Mouse (Mus musculus): ENCODE results near the gene Rbms3. TPM values are rescaled to one million over a fixed set of nuclear protein-coding genes. Genes with fewer than 3 reads are reported as not detected.

Rbms3 gene
- polyA plus RNA-seq, 1 experiment = 2.3 TPM

DNA sequence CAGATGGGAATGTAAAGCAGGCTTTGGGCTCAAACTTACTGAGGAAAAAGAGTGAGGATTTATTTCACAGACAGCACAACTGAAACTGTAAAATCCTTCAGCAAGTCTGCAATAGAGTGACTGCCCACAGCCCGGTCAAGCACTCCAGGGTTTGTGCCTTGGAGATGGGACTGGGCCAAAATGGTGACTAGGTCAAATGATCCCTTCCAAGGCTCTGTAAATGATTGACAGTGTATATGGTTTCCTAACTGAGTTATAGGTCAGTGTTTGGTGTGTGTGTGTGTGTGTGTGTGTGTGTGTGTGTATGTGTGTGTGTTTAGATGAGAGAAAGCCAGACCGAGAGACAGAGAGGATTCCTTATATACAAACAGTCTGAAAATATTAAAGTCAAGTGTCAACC is 673.6 kb downstream of the Rbms3 start:
- no peak for DNase-seq (ENCODE audit: low read depth, low spot score)
- WGBS = 40% methylated on average over 2 of the region's 2 CpGs

DNA sequence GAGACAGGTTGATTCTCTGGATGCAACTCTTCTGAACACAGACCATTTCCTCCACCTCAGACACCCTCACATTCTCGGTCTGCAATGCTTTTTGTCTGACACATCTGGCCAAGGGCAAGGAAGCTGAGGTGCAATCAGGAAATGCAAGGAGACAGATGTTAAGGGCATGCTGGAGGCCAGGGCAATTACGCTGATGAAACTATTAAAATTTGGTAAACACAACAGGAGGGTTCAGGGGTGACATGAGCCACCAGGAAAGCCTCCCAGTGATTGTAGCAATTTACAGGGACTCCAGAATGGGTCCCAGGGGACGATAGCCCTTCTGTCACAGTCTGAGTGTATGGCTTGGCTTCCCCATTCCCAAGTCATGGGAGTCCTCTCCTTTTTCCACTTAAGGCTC is 681.5 kb downstream of the Rbms3 start:
- WGBS = 43% methylated on average over 3 of the region's 3 CpGs

GRCm38 (mm10) chr9:116947369-116947768 is 682.3 kb downstream of the Rbms3 start:
- DNase-seq (ENCODE audit: low read depth, low spot score) = no peak
- WGBS = 72% methylated on average over 4 of the region's 4 CpGs

More for the DNA sequence above, 681.5 kb downstream of the Rbms3 start:
- DNase-seq (ENCODE audit: low read depth, low spot score) = no peak

DNA sequence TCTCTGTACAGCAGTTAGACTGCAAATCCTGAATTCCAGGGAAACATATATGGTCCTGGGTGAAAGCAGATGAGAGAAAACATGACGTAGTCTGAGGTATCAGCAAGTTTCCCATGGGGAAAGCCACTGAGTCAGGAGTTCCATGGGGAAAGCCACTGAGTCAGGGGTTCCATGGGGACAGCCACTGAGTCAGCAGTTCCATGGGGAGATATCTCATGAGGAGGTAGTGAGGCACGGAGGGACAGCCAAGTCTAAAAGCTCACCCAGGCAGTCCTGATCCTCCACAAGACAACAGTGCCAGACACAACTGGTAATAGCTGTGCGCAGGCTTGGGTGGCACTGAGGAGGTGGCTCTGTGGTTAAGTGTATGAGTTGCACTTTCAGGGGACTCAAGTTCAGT is 682.9 kb downstream of the Rbms3 start:
- no peak for DNase-seq (ENCODE audit: low read depth, low spot score)
- WGBS = 83% methylated on average over 3 of the region's 3 CpGs

- DNase-seq (ENCODE audit: low read depth, low spot score) = no peak
- WGBS = 75% methylated on average over 9 of the region's 9 CpGs
Measured at GRCm38 (mm10) chr9:116945689-116946088, 684.0 kb downstream of the Rbms3 start.

DNA sequence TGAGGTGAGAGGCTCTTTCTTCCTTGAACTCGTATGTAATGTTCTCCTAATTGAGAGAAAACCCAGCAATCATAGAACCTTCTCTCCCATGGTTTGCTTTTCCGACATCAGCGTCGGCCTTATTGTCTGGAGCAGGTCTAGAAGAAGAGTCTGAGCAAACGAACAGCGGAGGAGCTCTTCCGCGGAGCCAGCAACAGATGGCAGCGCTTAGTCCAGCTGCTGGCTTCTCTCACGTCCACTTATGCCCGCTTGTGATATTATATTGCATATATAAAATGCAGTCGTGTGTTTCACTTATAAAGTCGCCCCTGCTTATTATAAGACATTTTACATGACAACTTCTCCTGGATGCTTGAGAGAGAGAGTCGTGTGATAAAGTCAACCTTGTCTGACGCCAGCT is 685.8 kb downstream of the Rbms3 start:
- no peak for DNase-seq (ENCODE audit: low read depth, low spot score)
- 75% methylated on average over 15 of the region's 15 CpGs for WGBS

- no peak for DNase-seq (ENCODE audit: low read depth, low spot score)
- WGBS = 80% methylated on average over 4 of the region's 4 CpGs
Measured at GRCm38 (mm10) chr9:116941116-116941515, 688.6 kb downstream of the Rbms3 start.

- DNase-seq (ENCODE audit: low read depth, low spot score) = no peak
- 87% methylated on average over 8 of the region's 8 CpGs for WGBS
Measured at GRCm38 (mm10) chr9:116940693-116941092, 689.0 kb downstream of the Rbms3 start.

- no peak for DNase-seq (ENCODE audit: low read depth, low spot score)
- WGBS = 48% methylated on average over 10 of the region's 10 CpGs
Measured at GRCm38 (mm10) chr9:116928338-116928737, 701.4 kb downstream of the Rbms3 start.

DNA sequence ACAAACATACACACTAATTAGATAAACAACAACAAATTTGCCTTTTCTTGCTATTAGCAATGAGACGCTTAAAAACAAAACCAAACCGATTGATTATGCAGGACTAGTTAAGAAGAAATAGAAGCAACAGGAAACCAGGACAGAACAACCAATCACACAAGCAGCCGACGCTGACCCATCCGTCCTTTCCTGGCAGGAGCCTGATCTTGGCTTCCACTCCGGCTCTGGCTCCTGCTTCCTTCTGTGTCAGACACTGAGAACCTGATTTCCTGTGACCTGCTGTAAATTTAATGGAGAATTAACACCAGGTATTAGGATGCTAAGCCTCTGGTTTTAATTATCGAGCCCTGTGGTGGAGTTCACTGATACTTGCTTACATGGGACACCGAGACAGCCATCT is 706.6 kb downstream of the Rbms3 start:
- no peak for DNase-seq (ENCODE audit: low read depth, low spot score)
- WGBS = 85% methylated on average over 8 of the region's 8 CpGs

- WGBS = 87% methylated on average over 3 of the region's 3 CpGs
- no peak for DNase-seq (ENCODE audit: low read depth, low spot score)
Measured at GRCm38 (mm10) chr9:116922561-116922960, 707.2 kb downstream of the Rbms3 start.

DNA sequence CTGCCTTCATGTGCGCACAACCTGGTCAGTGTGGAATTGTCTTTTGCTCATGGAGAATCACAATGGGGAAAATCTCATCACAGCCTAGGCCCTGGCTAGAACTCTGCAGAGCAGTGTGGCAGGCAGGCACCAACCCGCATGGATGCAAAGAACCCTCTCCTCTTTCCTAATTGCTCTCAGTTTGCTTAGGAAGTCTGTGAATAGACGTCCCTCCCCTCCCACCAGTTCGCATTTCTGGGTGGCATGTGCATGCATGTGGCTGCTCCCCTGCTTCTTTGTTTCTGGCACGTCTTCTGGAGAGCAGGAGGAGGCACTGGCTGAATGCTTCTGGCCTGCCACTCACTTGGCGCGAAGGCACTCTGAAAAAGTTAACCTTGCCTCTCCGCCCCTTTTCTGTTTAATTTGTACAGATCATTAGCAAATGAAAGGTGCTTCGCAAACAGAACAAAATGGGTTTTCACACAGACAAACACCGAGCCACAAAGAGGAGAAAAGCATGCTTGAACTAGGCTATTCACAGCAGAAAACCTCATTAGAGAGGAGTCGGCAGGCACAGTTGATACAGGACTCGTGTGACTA is 710.2 kb downstream of the Rbms3 start:
- DNase-seq (ENCODE audit: low read depth, low spot score) = no peak
- WGBS = 62% methylated on average over 12 of the region's 12 CpGs

GRCm38 (mm10) chr9:116912493-116912847 is 717.2 kb downstream of the Rbms3 start:
- 59% methylated on average over 3 of the region's 3 CpGs for WGBS

GRCm38 (mm10) chr9:116911781-116912492 is 717.8 kb downstream of the Rbms3 start:
- DNase-seq (ENCODE audit: low read depth, low spot score) = no peak
- 59% methylated on average over 2 of the region's 2 CpGs for WGBS

More at GRCm38 (mm10) chr9:116912493-116912847, 717.2 kb downstream of the Rbms3 start:
- no peak for DNase-seq (ENCODE audit: low read depth, low spot score)

DNA sequence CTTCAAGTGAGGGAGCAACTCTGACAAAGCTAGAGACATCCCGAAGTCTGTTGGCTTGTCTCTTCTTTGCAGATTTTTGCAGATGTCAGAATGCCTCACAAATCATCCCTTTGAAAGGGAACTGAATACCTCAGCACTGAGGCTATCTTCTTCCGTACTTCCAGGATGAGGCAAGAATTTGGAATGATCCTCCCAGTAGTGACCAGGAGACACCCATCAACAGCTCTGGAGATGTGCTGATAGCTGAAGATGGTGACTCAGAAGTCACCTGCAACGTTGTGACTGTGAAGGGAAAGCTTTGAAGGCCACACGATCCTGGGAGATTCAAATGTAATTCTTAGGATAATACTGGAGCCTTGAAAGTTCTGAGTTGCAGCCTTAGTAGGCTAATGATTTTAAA is 720.2 kb downstream of the Rbms3 start:
- WGBS = 68% methylated on average over 4 of the region's 4 CpGs
- DNase-seq (ENCODE audit: low read depth, low spot score) = no peak

- DNase-seq (ENCODE audit: low read depth, low spot score) = no peak
- 66% methylated on average over 4 of the region's 4 CpGs for WGBS
Measured at GRCm38 (mm10) chr9:116906955-116907354, 722.8 kb downstream of the Rbms3 start.

- 90% methylated on average over 2 of the region's 2 CpGs for WGBS
- DNase-seq (ENCODE audit: low read depth, low spot score) = no peak
Measured at GRCm38 (mm10) chr9:116905646-116906045, 724.1 kb downstream of the Rbms3 start.

DNA sequence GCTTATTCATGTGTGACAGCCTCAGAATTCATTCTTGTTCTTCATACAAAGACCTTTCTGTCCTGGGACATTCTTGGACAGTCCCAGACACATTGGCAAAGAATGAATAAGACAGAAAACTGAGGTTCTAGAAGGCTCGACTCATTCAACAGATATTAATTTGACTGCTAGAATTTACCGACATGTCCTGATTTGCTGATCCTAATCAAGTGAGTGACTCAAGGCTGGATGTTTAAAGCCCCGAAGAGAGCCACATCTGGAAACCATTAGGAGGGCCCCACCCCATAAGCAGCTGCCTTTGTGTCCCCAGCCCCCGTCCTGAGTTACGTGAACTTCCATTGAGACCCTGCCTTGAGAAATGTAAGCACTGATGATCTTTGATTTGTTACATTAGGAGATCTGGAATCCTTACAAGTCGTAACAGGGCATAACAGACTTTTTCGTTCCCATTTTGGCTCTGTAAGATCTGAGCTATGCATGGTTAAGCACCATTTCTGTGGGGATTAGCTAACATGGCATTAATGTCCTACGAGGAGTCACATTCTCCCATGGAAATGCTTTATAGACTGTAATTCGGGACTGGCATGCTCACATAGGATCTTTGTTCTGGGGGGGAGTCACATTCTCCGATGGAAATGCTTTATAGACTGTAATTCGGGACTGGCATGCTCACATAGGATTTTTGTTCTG is 726.3 kb downstream of the Rbms3 start:
- 66% methylated on average over 11 of the region's 11 CpGs for WGBS
- DNase-seq (ENCODE audit: low read depth, low spot score) = no peak

DNA sequence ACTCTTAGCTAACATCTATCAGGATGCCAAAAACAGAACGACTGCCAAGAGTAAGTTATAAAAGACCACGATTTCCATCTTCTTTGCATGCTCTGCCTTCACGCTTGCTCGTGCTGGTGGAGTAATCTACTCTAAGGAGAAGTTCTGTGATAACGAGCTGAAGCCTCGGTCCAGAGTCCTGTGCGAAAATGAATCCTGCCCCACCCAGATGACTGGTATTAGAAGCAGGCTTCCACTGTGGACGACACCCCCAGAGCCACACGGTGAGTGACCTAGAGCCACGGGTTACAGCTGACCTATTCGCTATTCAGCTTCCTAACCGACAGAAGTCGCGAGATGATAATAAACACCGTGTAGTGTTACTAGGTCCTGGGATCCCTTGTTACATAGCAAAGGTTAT is 730.3 kb downstream of the Rbms3 start:
- DNase-seq (ENCODE audit: low read depth, low spot score) = no peak
- 45% methylated on average over 15 of the region's 15 CpGs for WGBS

- no peak for DNase-seq (ENCODE audit: low read depth, low spot score)
- 82% methylated on average over 9 of the region's 9 CpGs for WGBS
Measured at GRCm38 (mm10) chr9:116886973-116887680, 742.6 kb downstream of the Rbms3 start.

Data from large intestine, adult 2 months (tissue).